Mouse (Mus musculus) mouse embryonic stem cell (cell line): Measurements from ENCODE around the gene Icam2.
"Not testable (repeated sequence)": the region's sequence is repeated elsewhere in the genome, so short reads cannot be mapped to it uniquely, and the experiment has no call there.

Experiments
- in situ Hi-C, 2 experiments: fragments of 300-500 bp; cut with MboI; formaldehyde crosslinking; loops; 1 replicate in 1 of 2; 3 replicates in 1 of 2; pipeline ENCODE4 v1.14.3; 2019 to 2020; ENCODE audit warnings: low sequenced_read_pairs in 2 of 2, low pct_unique_long_range_greater_than_20kb in 1 of 2, mixed read lengths in 1 of 2; ENCODE audit not compliant: unreplicated experiment in 1 of 2

Gene Icam2

GRCm38 (mm10) chr11:106394055-106394454, 6.2 kb upstream of the Icam2 start:
- in situ Hi-C loops: not testable (repeated sequence)

GRCm38 (mm10) chr11:106393331-106393616, 5.4 kb upstream of the Icam2 start:
- in situ Hi-C loops: no loop called here

- in situ Hi-C loops: no loop called here
Measured at GRCm38 (mm10) chr11:106392597-106393330, 4.9 kb upstream of the Icam2 start.

- in situ Hi-C loops: no loop called here
Measured at GRCm38 (mm10) chr11:106391546-106392188, 3.8 kb upstream of the Icam2 start.

GRCm38 (mm10) chr11:106390757-106391156, 2.9 kb upstream of the Icam2 start:
- in situ Hi-C loops: no loop called here

- in situ Hi-C loops: no loop called here
Measured at GRCm38 (mm10) chr11:106389611-106390010, 1.7 kb upstream of the Icam2 start.

- in situ Hi-C loops: no loop called here
Measured at GRCm38 (mm10) chr11:106387020-106387419, 855 bp downstream of the Icam2 start.

GRCm38 (mm10) chr11:106386409-106386808, 1.5 kb downstream of the Icam2 start:
- in situ Hi-C loops: no loop called here

- in situ Hi-C loops: no loop called here
Measured at GRCm38 (mm10) chr11:106383051-106383790, 4.7 kb downstream of the Icam2 start.

- in situ Hi-C loops: no loop called here
Measured at GRCm38 (mm10) chr11:106382424-106382823, 5.5 kb downstream of the Icam2 start.

- in situ Hi-C loops: no loop called here
Measured at GRCm38 (mm10) chr11:106381883-106382282, 6.0 kb downstream of the Icam2 start.

GRCm38 (mm10) chr11:106381011-106381410, 6.9 kb downstream of the Icam2 start:
- in situ Hi-C loops: no loop called here

GRCm38 (mm10) chr11:106374979-106375378, 12.9 kb downstream of the Icam2 start:
- in situ Hi-C loops: no loop called here

GRCm38 (mm10) chr11:106374559-106374958, 13.3 kb downstream of the Icam2 start:
- in situ Hi-C loops: no loop called here

GRCm38 (mm10) chr11:106373998-106374397, 13.9 kb downstream of the Icam2 start:
- in situ Hi-C loops: no loop called here

GRCm38 (mm10) chr11:106366316-106366715, 21.6 kb downstream of the Icam2 start:
- in situ Hi-C loops: no loop called here

- in situ Hi-C loops: no loop called here
Measured at GRCm38 (mm10) chr11:106365366-106365765, 22.5 kb downstream of the Icam2 start, which contains the start of gene Prr29. Gene Prr29, plus strand, starts transcription at chr11:106365472.

GRCm38 (mm10) chr11:106364712-106365111, 23.2 kb downstream of the Icam2 start:
- in situ Hi-C loops: no loop called here

- in situ Hi-C loops: no loop called here
Measured at GRCm38 (mm10) chr11:106359350-106359749, 28.5 kb downstream of the Icam2 start.
